Mouse (Mus musculus): ENCODE data around the gene Lhfpl5.

Lhfpl5 gene

GRCm38 (mm10) chr17:28626937-28627336, 51.5 kb downstream of the Lhfpl5 start:
- DNase-seq (ENCODE audit: low read depth) = no peak

DNA sequence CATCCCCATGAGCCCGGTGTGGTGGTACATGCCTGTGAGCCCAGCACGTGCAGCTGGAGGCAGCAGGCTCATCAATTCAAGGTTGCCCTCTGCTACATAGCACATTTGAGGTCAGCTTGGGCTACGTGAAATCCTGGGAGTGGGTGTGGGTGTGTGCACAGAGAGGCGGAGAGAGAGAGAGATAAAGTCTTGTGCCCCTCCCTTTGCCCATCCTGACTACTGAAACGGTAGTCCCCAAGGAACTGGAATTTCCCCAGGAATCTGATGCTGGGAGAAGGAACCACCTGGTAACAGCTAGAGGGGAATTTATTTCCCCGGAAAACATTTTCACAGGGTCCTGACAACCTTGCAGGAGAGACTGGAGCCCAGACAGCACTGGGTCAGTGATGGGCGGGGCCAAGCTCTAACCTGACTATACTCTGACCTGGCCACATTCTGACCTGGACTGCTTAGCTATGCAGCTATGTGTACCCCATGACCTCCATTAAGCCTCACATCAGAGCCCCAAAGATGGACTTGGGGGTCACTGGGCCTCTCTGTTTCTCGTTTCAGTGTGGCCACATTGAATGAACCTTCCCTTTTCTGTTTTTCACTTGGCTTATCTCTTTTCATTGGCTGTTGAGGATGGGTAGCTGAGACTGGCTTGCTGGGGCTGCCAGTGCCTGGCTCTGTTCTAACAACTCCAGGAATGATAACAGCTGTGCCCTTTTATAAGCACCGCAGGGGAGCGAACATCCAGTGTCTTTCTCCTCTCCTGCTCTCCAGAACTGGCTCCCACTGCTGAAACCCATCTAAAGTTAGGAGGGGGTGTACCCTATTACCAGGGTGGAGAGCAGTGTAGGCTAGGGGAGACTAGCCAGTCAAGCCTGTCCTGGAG, 53.0 kb downstream of the Lhfpl5 start:
- no peak for DNase-seq (ENCODE audit: low read depth)

DNA sequence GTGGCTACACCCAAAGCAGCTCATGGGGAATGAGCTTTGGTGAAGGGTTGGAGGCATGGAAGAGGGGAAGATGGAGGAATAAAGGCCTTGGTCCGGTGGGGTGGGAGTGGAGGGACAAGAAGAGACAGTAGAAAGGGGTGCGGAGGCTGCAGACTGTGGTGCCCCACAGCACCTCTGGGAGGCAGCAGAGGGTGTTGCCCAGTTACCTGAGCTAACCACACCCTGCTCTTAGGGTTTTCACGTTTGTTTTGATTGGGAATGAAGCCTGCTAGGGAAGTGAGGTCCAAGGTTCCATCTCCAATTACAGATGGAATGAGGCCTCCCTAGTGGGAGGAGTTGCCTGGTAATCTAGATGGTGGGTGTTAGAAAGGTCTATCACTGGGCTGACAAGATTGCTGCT, 53.7 kb downstream of the Lhfpl5 start:
- DNase-seq (ENCODE audit: low read depth) = no peak

All from c-Kit-positive CD71-negative TER-119-negative erythroid progenitor cells, embryonic 14.5 days (primary cell).